Mouse (Mus musculus) megakaryocyte, embryonic 14.5 days (primary cell): ENCODE data around the gene Gm2163.
"Not testable (repeated sequence)": the region's sequence is repeated elsewhere in the genome, so short reads cannot be mapped to it uniquely, and the experiment has no call there.

Source experiments
- FLI1 ChIP-seq: IDR thresholded peaks from 2 replicates; pipeline ENCODE4 v1.6.1; 2012; ENCODE audit warnings: low read length, inconsistent platforms, mixed read lengths
- GATA1 ChIP-seq: IDR thresholded peaks from 3 replicates; pipeline ENCODE4 v1.6.1; 2012; ENCODE audit warnings: mixed read lengths, low read length, inconsistent platforms, borderline replicate concordance

GRCm38 (mm10) chr4:42629419-42629818 is 162.9 kb downstream of the Gm2163 start, which contains the start of gene Gm2564:
- not testable (repeated sequence) for TF ChIP-seq GATA1, FLI1
